Mouse (Mus musculus): ENCODE data around the gene Sort1. TPM values are rescaled to one million over a fixed set of nuclear protein-coding genes. Genes with fewer than 3 reads are reported as not detected.

Gene Sort1
- polyA plus RNA-seq, 1 experiment from 2014 or later = 32.7 TPM

- Histone ChIP-seq H3K27ac (no peak overlapping the region), H3K9ac (no peak overlapping the region), H3K4me1 (peaks cover 19% of the 10 kb centered on the region), H3K9me3 (no peaks in the 10 kb centered on the region), H3K36me3 (no peaks in the 10 kb centered on the region), H3K4me2 (replicated peaks) (no peak overlapping the region), H3K27me3 (replicated peaks) (no peaks in the 10 kb centered on the region), H3K4me3 (no peak overlapping the region)
- WGBS = 85% methylated on average over 7 of the region's 7 CpGs
- no peak for ATAC-seq (ENCODE audit: low FRiP score, low read depth)
Observed at GRCm38 (mm10) chr3:108378875-108379663, 95.2 kb downstream of the Sort1 start.

- H3K4me3 ChIP-seq = no peak overlapping the region
- no peak overlapping the region for H3K9ac ChIP-seq
- H3K9me3 ChIP-seq = no peaks in the 10 kb centered on the region
- peaks cover 29% of the 10 kb centered on the region for H3K4me1 ChIP-seq
- H3K27me3 ChIP-seq (replicated peaks) = no peaks in the 10 kb centered on the region
- WGBS = 75% methylated on average over 6 of the region's 6 CpGs
- H3K36me3 ChIP-seq = no peaks in the 10 kb centered on the region; the same call in 1 of the 2 replicates
- no peak for ATAC-seq (ENCODE audit: low FRiP score, low read depth)
- H3K4me2 ChIP-seq (replicated peaks) = no peak overlapping the region
- no peak overlapping the region for H3K27ac ChIP-seq
Observed at GRCm38 (mm10) chr3:108380695-108381094, 96.8 kb downstream of the Sort1 start.

GRCm38 (mm10) chr3:108381945-108382875, 98.3 kb downstream of the Sort1 start:
- H3K9ac ChIP-seq = peak overlapping the region; percentile 54; the same call in 1 of the 2 replicates
- WGBS = 73% methylated on average over 14 of the region's 14 CpGs
- peaks cover 2% of the 10 kb centered on the region; the same call in 1 of the 2 replicates for H3K36me3 ChIP-seq
- H3K4me2 ChIP-seq (replicated peaks) = peak overlapping the region; percentile 74
- ATAC-seq (ENCODE audit: low FRiP score, low read depth) = peak; percentile 10; the same call in 1 of the 2 replicates
- H3K4me3 ChIP-seq = no peak overlapping the region
- H3K27ac ChIP-seq = no peak overlapping the region
- H3K4me1 ChIP-seq = peaks cover 29% of the 10 kb centered on the region
- no peaks in the 10 kb centered on the region for H3K27me3 ChIP-seq (replicated peaks)
- H3K9me3 ChIP-seq = no peaks in the 10 kb centered on the region

GRCm38 (mm10) chr3:108383485-108384354, 99.8 kb downstream of the Sort1 start, which contains the start of gene Psrc1:
Psrc1 (plus strand) TSS chr3:108383839.
- Histone ChIP-seq H3K9me3 (no peaks in the 10 kb centered on the region), H3K4me3 (peak within 1 kb of the TSS; percentile 59), H3K4me2 (replicated peaks) (peak within 1 kb of the TSS; percentile 74), H3K27me3 (replicated peaks) (no peaks in the 10 kb centered on the region), H3K4me1 (peaks cover 29% of the 10 kb centered on the region), H3K27ac (no peak within 1 kb of the TSS), H3K36me3 (peaks cover 2% of the 10 kb centered on the region; the same call in 1 of the 2 replicates), H3K9ac (peak within 1 kb of the TSS; percentile 54)
- 1% methylated on average over 44 of the region's 44 CpGs for WGBS
- peak; percentile 91 for ATAC-seq (ENCODE audit: low FRiP score, low read depth)

GRCm38 (mm10) chr3:108384425-108384824, 100.5 kb downstream of the Sort1 start:
- Histone ChIP-seq H3K4me2 (replicated peaks) (peak overlapping the region; percentile 74), H3K4me1 (peaks cover 31% of the 10 kb centered on the region), H3K4me3 (peak overlapping the region; percentile 59), H3K36me3 (peaks cover 2% of the 10 kb centered on the region; the same call in 1 of the 2 replicates), H3K9me3 (no peaks in the 10 kb centered on the region), H3K27ac (no peak overlapping the region), H3K9ac (peak overlapping the region; percentile 54), H3K27me3 (replicated peaks) (no peaks in the 10 kb centered on the region)
- WGBS = 49% methylated on average over 2 of the region's 2 CpGs
- no peak for ATAC-seq (ENCODE audit: low FRiP score, low read depth)

DNA sequence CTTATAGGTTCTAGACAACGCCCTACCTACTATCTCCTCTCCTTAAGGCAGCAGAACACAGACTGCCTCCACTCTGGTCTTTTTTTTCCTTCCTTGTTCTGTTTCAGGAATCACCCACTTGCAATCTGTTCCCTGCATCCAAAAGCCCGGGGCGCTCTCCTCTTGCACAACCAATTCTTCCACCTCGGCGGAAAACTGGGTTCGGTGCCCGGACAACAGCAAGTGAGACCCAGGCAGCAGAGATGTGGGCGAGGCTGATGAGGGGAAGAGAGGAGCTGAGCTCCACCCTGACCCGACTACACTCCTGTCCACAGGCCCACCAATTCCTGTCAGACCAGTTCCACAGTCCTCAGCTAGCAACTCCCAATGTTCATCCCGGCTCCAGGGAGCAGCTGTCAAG, 102.3 kb downstream of the Sort1 start:
- H3K27me3 ChIP-seq (replicated peaks) = no peaks in the 10 kb centered on the region
- no peaks in the 10 kb centered on the region for H3K9me3 ChIP-seq
- 93% methylated on average over 10 of the region's 10 CpGs for WGBS
- no peak overlapping the region for H3K9ac ChIP-seq
- peaks cover 3% of the 10 kb centered on the region; the same call in 1 of the 2 replicates for H3K36me3 ChIP-seq
- H3K4me2 ChIP-seq (replicated peaks) = no peak overlapping the region
- no peak overlapping the region for H3K4me3 ChIP-seq
- ATAC-seq (ENCODE audit: low FRiP score, low read depth) = no peak
- H3K4me1 ChIP-seq = peaks cover 33% of the 10 kb centered on the region
- no peak overlapping the region for H3K27ac ChIP-seq

- H3K27me3 ChIP-seq (replicated peaks) = no peaks in the 10 kb centered on the region
- H3K36me3 ChIP-seq = peaks cover 32% of the 10 kb centered on the region
- peak; percentile 73 for ATAC-seq (ENCODE audit: low FRiP score, low read depth)
- no peak overlapping the region for H3K27ac ChIP-seq
- H3K9ac ChIP-seq = no peak overlapping the region
- WGBS = 2% methylated on average over 5 of the region's 5 CpGs
- H3K9me3 ChIP-seq = no peaks in the 10 kb centered on the region
- H3K4me3 ChIP-seq = no peak overlapping the region
- H3K4me1 ChIP-seq = peaks cover 19% of the 10 kb centered on the region
- no peak overlapping the region for H3K4me2 ChIP-seq (replicated peaks)
Observed at GRCm38 (mm10) chr3:108389111-108389545, 105.2 kb downstream of the Sort1 start.

DNA sequence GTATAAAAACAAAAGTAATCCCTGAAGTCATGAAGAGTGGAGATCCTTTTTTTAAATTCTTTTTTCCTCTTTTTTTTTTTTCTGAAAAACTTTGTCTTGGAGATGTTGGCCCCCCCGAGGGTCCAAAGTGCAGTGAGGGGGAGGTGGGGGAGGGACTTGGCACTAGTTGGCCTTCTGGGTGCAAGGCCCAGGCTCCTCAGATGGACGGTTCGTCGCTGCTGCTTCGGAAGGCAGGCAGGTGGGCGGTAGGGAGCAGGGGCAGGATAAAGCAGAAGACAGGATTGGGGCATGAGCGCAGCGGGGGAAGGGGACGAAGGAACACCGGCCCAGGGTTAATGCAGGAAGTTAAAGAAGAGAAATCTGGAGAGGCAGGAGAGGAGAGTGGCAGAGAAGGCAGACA, 108.4 kb downstream of the Sort1 start:
- Histone ChIP-seq H3K27me3 (replicated peaks) (no peaks in the 10 kb centered on the region), H3K4me1 (peaks cover 8% of the 10 kb centered on the region; the same call in 1 of the 2 replicates), H3K9me3 (no peaks in the 10 kb centered on the region), H3K4me3 (no peak overlapping the region), H3K36me3 (peaks cover 62% of the 10 kb centered on the region), H3K27ac (no peak overlapping the region), H3K9ac (peak overlapping the region; percentile 29; the same call in 1 of the 2 replicates), H3K4me2 (replicated peaks) (no peak overlapping the region)
- WGBS = 28% methylated on average over 10 of the region's 10 CpGs
- ATAC-seq (ENCODE audit: low FRiP score, low read depth) = no peak

DNA sequence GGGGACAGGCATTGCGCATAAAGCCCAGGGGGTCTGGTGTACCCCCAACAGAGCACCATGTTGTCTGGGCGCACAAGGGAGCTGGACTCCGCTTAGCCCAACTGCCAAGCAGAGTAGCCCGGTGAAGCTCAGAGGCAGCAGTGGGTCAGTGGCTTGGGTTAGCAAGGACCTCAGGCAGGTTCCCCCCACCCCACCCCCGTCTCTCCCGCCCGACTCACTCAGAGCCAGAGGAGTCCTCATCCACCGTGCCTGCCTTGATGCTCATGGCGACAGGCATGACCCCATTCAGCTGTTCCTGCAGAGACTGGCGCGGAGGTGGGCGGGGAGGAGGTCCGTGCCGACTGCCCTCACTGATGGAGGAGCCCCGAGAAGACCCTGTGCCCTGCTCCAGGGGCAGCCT, 108.9 kb downstream of the Sort1 start:
- H3K27me3 ChIP-seq (replicated peaks) = no peaks in the 10 kb centered on the region
- peaks cover 67% of the 10 kb centered on the region for H3K36me3 ChIP-seq
- no peaks in the 10 kb centered on the region for H3K9me3 ChIP-seq
- H3K4me2 ChIP-seq (replicated peaks) = no peak overlapping the region
- H3K9ac ChIP-seq = peak overlapping the region; percentile 29; the same call in 1 of the 2 replicates
- no peak for ATAC-seq (ENCODE audit: low FRiP score, low read depth)
- H3K4me3 ChIP-seq = no peak overlapping the region
- peaks cover 8% of the 10 kb centered on the region; the same call in 1 of the 2 replicates for H3K4me1 ChIP-seq
- H3K27ac ChIP-seq = no peak overlapping the region
- WGBS = 50% methylated on average over 15 of the region's 15 CpGs

- WGBS = 96% methylated on average over 9 of the region's 9 CpGs
- Histone ChIP-seq H3K27ac (no peak overlapping the region), H3K27me3 (replicated peaks) (no peaks in the 10 kb centered on the region), H3K9ac (no peak overlapping the region), H3K4me1 (peaks cover 11% of the 10 kb centered on the region), H3K9me3 (no peaks in the 10 kb centered on the region), H3K4me3 (no peak overlapping the region), H3K4me2 (replicated peaks) (no peak overlapping the region), H3K36me3 (peaks cover 98% of the 10 kb centered on the region)
- no peak for ATAC-seq (ENCODE audit: low FRiP score, low read depth)
Observed at GRCm38 (mm10) chr3:108398281-108398680, 114.4 kb downstream of the Sort1 start.

GRCm38 (mm10) chr3:108400442-108400841, 116.6 kb downstream of the Sort1 start:
- H3K9me3 ChIP-seq = no peaks in the 10 kb centered on the region
- 86% methylated on average over 5 of the region's 5 CpGs for WGBS
- no peaks in the 10 kb centered on the region for H3K27me3 ChIP-seq (replicated peaks)
- no peak for ATAC-seq (ENCODE audit: low FRiP score, low read depth)
- H3K9ac ChIP-seq = no peak overlapping the region
- no peak overlapping the region for H3K4me2 ChIP-seq (replicated peaks)
- peaks cover 22% of the 10 kb centered on the region for H3K4me1 ChIP-seq
- no peak overlapping the region for H3K27ac ChIP-seq
- H3K4me3 ChIP-seq = no peak overlapping the region
- H3K36me3 ChIP-seq = peaks cover 95% of the 10 kb centered on the region
